ENCODE assay signal across 12 mouse cellular contexts in genomic region chr2:63273799-63274203, GRCm38 (mm10).
DNase-seq lines count a peak whose midpoint lies in the region; ATAC-seq lines count a peak whose summit lies in the region.
"Had no signal": no experiment of that assay in that cellular context is flagged by ENCODE, and none has a peak within 500 bp of the region (broad histone marks: within the 10 kb centered on the region; RNA-seq: fewer than 3 reads in every experiment).

No protein-coding gene starts in this region.

- H3K36me3 ChIP-seq in forebrain, embryonic 14.5 days (ENCODE audit: control insufficient read depth, insufficient read depth, low read length), result no peaks in the 10 kb centered on the region
- H3K36me3 ChIP-seq in forebrain, embryonic 12.5 days (replicated peaks), result no peaks in the 10 kb centered on the region
- H3K36me3 ChIP-seq in kidney, embryonic 15.5 days, result no peaks in the 10 kb centered on the region
- no peaks in the 10 kb centered on the region for H3K36me3 ChIP-seq in intestine, embryonic 16.5 days (ENCODE audit: control insufficient read depth, insufficient read depth, low read length)
- H3K36me3 ChIP-seq: limb, embryonic 12.5 days had no signal

- no peak overlapping the region for H3K4me2 ChIP-seq in forebrain, embryonic 14.5 days (ENCODE audit: low read length)
- H3K4me2 ChIP-seq in forebrain, embryonic 12.5 days, result no peak overlapping the region
- H3K4me2 ChIP-seq in kidney, embryonic 15.5 days, result no peak overlapping the region
- H3K4me2 ChIP-seq in intestine, embryonic 16.5 days (ENCODE audit: low read depth, low read length), result no peak overlapping the region
- H3K4me2 ChIP-seq: limb, embryonic 12.5 days had no signal

- H3K9ac ChIP-seq in forebrain, embryonic 14.5 days (ENCODE audit: low read length), result no peak overlapping the region
- H3K9ac ChIP-seq in forebrain, embryonic 12.5 days, result no peak overlapping the region
- H3K9ac ChIP-seq in kidney, embryonic 15.5 days, result no peak overlapping the region
- no peak overlapping the region for H3K9ac ChIP-seq in intestine, embryonic 16.5 days (ENCODE audit: low read depth, low read length)
- H3K9ac ChIP-seq: limb, embryonic 12.5 days had no signal

- H3K4me1 ChIP-seq in forebrain, embryonic 14.5 days (ENCODE audit: control insufficient read depth, insufficient read depth, low read length), result no peaks in the 10 kb centered on the region
- no peaks in the 10 kb centered on the region for H3K4me1 ChIP-seq in forebrain, embryonic 12.5 days
- H3K4me1 ChIP-seq in kidney, embryonic 15.5 days, result no peaks in the 10 kb centered on the region
- 0 out of 2 replicates have a peak, but pooled peaks cover 4% of the 10 kb centered on the region for H3K4me1 ChIP-seq in intestine, embryonic 16.5 days (ENCODE audit: control insufficient read depth, insufficient read depth, low read length)
- H3K4me1 ChIP-seq: limb, embryonic 12.5 days had no signal

- H3K27me3 ChIP-seq in forebrain, embryonic 14.5 days (replicated peaks; ENCODE audit: control insufficient read depth, insufficient read depth, low read length), result no peaks in the 10 kb centered on the region
- no peaks in the 10 kb centered on the region for H3K27me3 ChIP-seq in forebrain, embryonic 12.5 days
- H3K27me3 ChIP-seq in kidney, embryonic 15.5 days, result no peaks in the 10 kb centered on the region
- no peaks in the 10 kb centered on the region for H3K27me3 ChIP-seq in intestine, embryonic 16.5 days (replicated peaks; ENCODE audit: control insufficient read depth, insufficient read depth, low read length)
- H3K27me3 ChIP-seq: limb, embryonic 12.5 days had no signal

- H3K4me3 ChIP-seq in forebrain, embryonic 14.5 days (ENCODE audit: low read depth, low read length), result no peak overlapping the region
- H3K4me3 ChIP-seq in forebrain, embryonic 12.5 days (replicated peaks), result no peak overlapping the region
- no peak overlapping the region for H3K4me3 ChIP-seq in kidney, embryonic 15.5 days (replicated peaks)
- no peak overlapping the region for H3K4me3 ChIP-seq in intestine, embryonic 16.5 days (ENCODE audit: low read length)
- H3K4me3 ChIP-seq: limb, embryonic 12.5 days had no signal

- DNase-seq in forebrain, embryonic 14.5 days (ENCODE audit: low spot score), result peak; percentile 30
- no peak for DNase-seq in kidney, adult 18-20 months
- DNase-seq in embryo, embryonic 11 days, result peak; percentile 34
- no peak for DNase-seq in ovary, adult 18-20 months (ENCODE audit: low spot score)
- DNase-seq: cerebellum, postnatal 36 days; thymus, postnatal 25 days had no signal

- peak; percentile 50 for ATAC-seq in forebrain, embryonic 14.5 days
- no peak for ATAC-seq in forebrain, embryonic 12.5 days (ENCODE audit: low FRiP score)
- ATAC-seq in kidney, embryonic 15.5 days (replicated peaks; ENCODE audit: low FRiP score), result peak; percentile 87
- ATAC-seq in intestine, embryonic 16.5 days, result peak; percentile 94
- no peak for ATAC-seq in megakaryocyte, adult 5-6 weeks (ENCODE audit: poor library complexity, severe bottlenecking)
- ATAC-seq: lung, postnatal 0 days had no signal

- H3K9me3 ChIP-seq in forebrain, embryonic 14.5 days (replicated peaks; ENCODE audit: control insufficient read depth, low read length), result no peaks in the 10 kb centered on the region
- H3K9me3 ChIP-seq in forebrain, embryonic 12.5 days, result no peaks in the 10 kb centered on the region
- no peaks in the 10 kb centered on the region for H3K9me3 ChIP-seq in kidney, embryonic 15.5 days (replicated peaks)
- no peaks in the 10 kb centered on the region for H3K9me3 ChIP-seq in intestine, embryonic 16.5 days (ENCODE audit: control insufficient read depth, low read length)
- H3K9me3 ChIP-seq: limb, embryonic 12.5 days had no signal

- H3K27ac ChIP-seq in forebrain, embryonic 14.5 days (ENCODE audit: low read depth, low read length), result no peak overlapping the region
- H3K27ac ChIP-seq in forebrain, embryonic 12.5 days, result no peak overlapping the region
- no peak overlapping the region for H3K27ac ChIP-seq in kidney, embryonic 15.5 days
- H3K27ac ChIP-seq in intestine, embryonic 16.5 days (ENCODE audit: low read length), result no peak overlapping the region
- H3K27ac ChIP-seq: limb, embryonic 12.5 days had no signal

- 72% methylated on average over 3 of the region's 3 CpGs for WGBS in forebrain, embryonic 14.5 days
- 66% methylated on average over 3 of the region's 3 CpGs for WGBS in forebrain, embryonic 12.5 days
- WGBS in kidney, embryonic 15.5 days, result 48% methylated on average over 3 of the region's 3 CpGs
- 9% methylated on average over 3 of the region's 3 CpGs for WGBS in intestine, embryonic 16.5 days

Comparison
In these comparisons a context has a peak if more than half of its experiments do, and no peak if none do; other contexts are left out.
1. ATAC-seq: peak in forebrain, embryonic 14.5 days (single experiment), kidney, embryonic 15.5 days (single experiment) and intestine, embryonic 16.5 days (single experiment); none in forebrain, embryonic 12.5 days (single experiment) and megakaryocyte, adult 5-6 weeks (single experiment).
2. DNase-seq: peak in forebrain, embryonic 14.5 days (single experiment) and embryo, embryonic 11 days (single experiment); none in kidney, adult 18-20 months (single experiment) and ovary, adult 18-20 months (single experiment).